Mouse (Mus musculus): Measurements from ENCODE around the gene Galnt7.

DNA sequence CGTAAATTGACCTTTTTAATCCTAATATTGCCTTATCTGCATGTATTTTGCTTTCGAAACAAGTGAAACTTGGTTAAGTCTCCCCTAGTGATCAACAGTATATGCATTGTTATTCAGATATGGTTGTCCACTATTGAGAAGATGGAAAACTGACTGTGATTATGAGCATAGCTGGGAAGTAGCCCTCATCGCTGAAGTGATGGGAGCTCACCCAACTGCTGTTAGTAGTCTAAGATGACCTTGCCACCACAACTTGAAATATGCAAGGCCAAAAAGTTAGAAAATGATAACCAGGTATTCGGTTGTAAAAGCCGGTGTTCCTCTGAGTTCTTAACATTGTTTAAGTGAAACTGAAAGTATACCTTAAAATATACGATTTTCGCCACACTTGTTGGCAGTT lies 1.3 kb upstream of the Galnt7 start:
- TF ChIP-seq CTCF (IDR thresholded peaks at IDR 0.05; ENCODE audit: low read depth, low read length) = no peak
- no peak for TF ChIP-seq POLR2AphosphoS5 (IDR thresholded peaks at IDR 0.05; ENCODE audit: insufficient replicate concordance, low read depth, low read length)
- TF ChIP-seq GATA1 (IDR thresholded peaks at IDR 0.05; ENCODE audit: borderline replicate concordance, low read length) = no peak
- TF ChIP-seq TAL1 (conservative IDR thresholded peaks at IDR 0.05; ENCODE audit: low read depth, low read length) = no peak

All from G1E (cell line).